Mouse (Mus musculus): Measurements from ENCODE around the gene Syn3. TPM values are rescaled to one million over a fixed set of nuclear protein-coding genes. Genes with fewer than 3 reads are reported as not detected.

Syn3 gene
- polyA plus RNA-seq, 1 experiment from 2014 or later = 8.5 TPM

DNA sequence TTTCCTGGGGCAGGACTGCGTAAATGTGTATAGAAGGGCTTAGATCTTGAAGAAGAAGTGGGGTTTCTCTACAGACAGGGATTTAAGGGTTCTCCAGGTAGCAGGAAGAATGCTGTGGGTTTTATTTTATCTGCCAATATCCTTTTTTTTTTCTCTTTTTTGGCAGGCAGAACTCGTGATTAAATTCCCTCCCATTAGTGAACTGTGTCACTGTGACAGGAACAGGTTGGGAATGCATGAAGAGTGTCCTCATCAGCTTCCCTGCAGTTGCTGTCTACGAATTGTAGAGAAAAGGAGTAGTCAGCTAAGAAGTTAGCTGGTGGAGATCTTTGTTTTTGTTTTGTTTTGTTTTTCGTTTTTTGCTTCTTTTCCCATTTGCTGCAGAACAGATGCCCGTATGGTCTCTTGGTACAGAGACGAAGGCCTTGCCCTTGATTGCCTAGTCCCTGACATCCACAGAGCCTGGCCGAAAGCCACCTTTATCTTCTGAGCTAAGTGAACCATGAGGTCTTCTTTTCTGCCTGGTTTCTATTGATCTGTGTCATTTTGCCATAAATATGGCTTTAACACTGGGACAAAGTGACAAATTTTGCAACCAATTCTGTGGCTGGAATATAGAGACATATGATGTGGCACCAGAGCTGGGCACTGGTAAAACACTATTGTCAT, 140.3 kb downstream of the Syn3 start:
- Histone ChIP-seq H3K4me2 (ENCODE audit: low read length) (no peak overlapping the region), H3K27me3 (replicated peaks; ENCODE audit: control insufficient read depth, insufficient read depth, low read length) (no peaks in the 10 kb centered on the region), H3K27ac (ENCODE audit: low read depth, low read length) (no peak overlapping the region), H3K9ac (ENCODE audit: low read length) (no peak overlapping the region), H3K4me3 (ENCODE audit: low read depth, low read length) (no peak overlapping the region), H3K36me3 (ENCODE audit: control insufficient read depth, insufficient read depth, low read length) (no peaks in the 10 kb centered on the region), H3K9me3 (replicated peaks; ENCODE audit: control insufficient read depth, low read length) (no peaks in the 10 kb centered on the region), H3K4me1 (ENCODE audit: control insufficient read depth, insufficient read depth, low read length) (no peaks in the 10 kb centered on the region)
- DNase-seq (ENCODE audit: low spot score) = no peak
- WGBS = 79% methylated on average over 7 of the region's 7 CpGs
- no peak for ATAC-seq

DNA sequence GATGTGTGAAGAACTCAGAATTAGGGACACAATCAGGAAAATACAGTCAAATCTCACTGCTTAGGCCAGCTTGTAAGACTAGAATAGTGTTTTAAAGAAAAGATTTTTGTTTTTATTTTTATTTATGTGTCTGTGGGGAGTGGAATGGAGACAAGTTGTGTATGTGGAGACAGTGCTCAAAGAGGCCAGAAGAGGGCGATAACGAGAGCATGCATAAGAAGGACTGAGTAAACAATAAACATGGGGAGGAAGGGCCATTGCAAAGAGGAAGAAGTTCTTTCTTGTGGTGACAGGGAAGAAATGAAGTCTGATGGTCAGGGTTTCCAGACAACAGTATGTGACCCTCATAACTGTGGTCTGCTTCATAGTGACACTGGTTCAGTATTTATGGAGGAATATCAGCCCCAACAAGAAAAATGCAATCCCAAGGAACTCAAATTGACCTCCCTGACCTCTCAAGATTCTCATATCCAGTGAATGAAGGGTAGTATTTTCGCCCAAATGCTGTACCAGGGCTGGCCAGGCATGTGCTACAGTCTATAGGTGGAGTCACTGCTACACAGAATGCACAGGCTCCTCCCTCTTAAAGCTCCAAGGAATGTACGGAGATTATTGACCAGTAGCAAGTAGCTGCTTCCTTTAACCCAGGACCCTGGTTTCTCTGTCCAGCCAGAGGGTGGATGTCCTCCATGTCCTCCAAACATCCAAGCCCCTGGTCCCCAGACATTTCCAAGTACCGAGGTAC, 141.7 kb downstream of the Syn3 start:
- Histone ChIP-seq H3K9ac (ENCODE audit: low read length) (no peak overlapping the region), H3K4me3 (ENCODE audit: low read depth, low read length) (no peak overlapping the region), H3K27me3 (replicated peaks; ENCODE audit: control insufficient read depth, insufficient read depth, low read length) (no peaks in the 10 kb centered on the region), H3K4me2 (ENCODE audit: low read length) (no peak overlapping the region), H3K9me3 (replicated peaks; ENCODE audit: control insufficient read depth, low read length) (no peaks in the 10 kb centered on the region), H3K27ac (ENCODE audit: low read depth, low read length) (no peak overlapping the region), H3K36me3 (ENCODE audit: control insufficient read depth, insufficient read depth, low read length) (no peaks in the 10 kb centered on the region), H3K4me1 (ENCODE audit: control insufficient read depth, insufficient read depth, low read length) (no peaks in the 10 kb centered on the region)
- no peak for ATAC-seq
- no peak for DNase-seq (ENCODE audit: low spot score)
- WGBS = 59% methylated on average over 5 of the region's 5 CpGs

DNA sequence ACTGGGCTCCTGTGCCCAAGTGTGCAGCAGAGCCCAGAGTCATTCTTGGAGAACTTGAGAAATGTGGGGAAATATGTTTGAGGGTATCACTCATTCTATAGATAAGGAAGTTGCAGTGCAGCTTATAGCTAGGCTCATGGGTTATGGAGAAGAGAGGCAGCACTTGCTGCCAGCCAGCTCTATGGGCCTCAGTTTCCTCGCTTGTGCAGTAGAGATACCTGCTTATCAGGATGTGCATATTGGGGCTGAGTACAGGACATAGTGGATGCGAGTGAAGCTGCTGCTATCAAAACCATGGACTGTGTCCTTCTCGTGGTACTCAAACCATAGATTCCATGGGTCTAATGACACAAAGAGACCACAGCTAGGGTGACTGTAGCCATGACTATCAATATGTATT, 146.2 kb downstream of the Syn3 start:
- Histone ChIP-seq H3K27me3 (replicated peaks; ENCODE audit: control insufficient read depth, insufficient read depth, low read length) (no peaks in the 10 kb centered on the region), H3K4me1 (ENCODE audit: control insufficient read depth, insufficient read depth, low read length) (no peaks in the 10 kb centered on the region), H3K4me3 (ENCODE audit: low read depth, low read length) (no peak overlapping the region), H3K9me3 (replicated peaks; ENCODE audit: control insufficient read depth, low read length) (no peaks in the 10 kb centered on the region), H3K27ac (ENCODE audit: low read depth, low read length) (no peak overlapping the region), H3K36me3 (ENCODE audit: control insufficient read depth, insufficient read depth, low read length) (peaks cover 7% of the 10 kb centered on the region; the same call in 1 of the 2 replicates), H3K4me2 (ENCODE audit: low read length) (no peak overlapping the region), H3K9ac (ENCODE audit: low read length) (no peak overlapping the region)
- DNase-seq (ENCODE audit: low spot score) = no peak
- ATAC-seq = no peak
- WGBS = 90% methylated on average over 3 of the region's 3 CpGs

DNA sequence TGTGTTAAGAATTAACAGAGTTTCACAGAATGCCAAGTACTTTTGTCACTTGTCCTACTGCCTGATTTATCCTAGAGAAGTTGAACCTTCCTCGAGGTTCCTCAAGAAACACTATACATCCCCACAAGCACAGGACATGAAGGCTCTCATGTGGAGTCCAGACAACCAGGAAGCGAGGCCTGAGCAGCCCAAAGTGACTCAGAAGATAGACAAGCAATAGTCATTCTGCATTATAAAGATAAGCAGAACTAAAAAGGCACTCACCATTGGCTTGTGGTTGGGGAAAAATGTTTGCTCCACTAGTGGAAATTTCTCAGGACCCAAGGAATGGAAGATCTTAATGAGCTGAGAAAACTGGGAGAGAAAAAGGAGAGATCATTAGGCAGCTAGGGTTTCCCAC, 147.4 kb downstream of the Syn3 start:
- WGBS = 85% methylated on average over 2 of the region's 2 CpGs
- Histone ChIP-seq H3K36me3 (ENCODE audit: control insufficient read depth, insufficient read depth, low read length) (peaks cover 7% of the 10 kb centered on the region; the same call in 1 of the 2 replicates), H3K4me2 (ENCODE audit: low read length) (no peak overlapping the region), H3K4me1 (ENCODE audit: control insufficient read depth, insufficient read depth, low read length) (no peaks in the 10 kb centered on the region), H3K9ac (ENCODE audit: low read length) (no peak overlapping the region), H3K4me3 (ENCODE audit: low read depth, low read length) (no peak overlapping the region), H3K27ac (ENCODE audit: low read depth, low read length) (no peak overlapping the region), H3K9me3 (replicated peaks; ENCODE audit: control insufficient read depth, low read length) (no peaks in the 10 kb centered on the region), H3K27me3 (replicated peaks; ENCODE audit: control insufficient read depth, insufficient read depth, low read length) (no peaks in the 10 kb centered on the region)
- no peak for ATAC-seq
- no peak for DNase-seq (ENCODE audit: low spot score)

DNA sequence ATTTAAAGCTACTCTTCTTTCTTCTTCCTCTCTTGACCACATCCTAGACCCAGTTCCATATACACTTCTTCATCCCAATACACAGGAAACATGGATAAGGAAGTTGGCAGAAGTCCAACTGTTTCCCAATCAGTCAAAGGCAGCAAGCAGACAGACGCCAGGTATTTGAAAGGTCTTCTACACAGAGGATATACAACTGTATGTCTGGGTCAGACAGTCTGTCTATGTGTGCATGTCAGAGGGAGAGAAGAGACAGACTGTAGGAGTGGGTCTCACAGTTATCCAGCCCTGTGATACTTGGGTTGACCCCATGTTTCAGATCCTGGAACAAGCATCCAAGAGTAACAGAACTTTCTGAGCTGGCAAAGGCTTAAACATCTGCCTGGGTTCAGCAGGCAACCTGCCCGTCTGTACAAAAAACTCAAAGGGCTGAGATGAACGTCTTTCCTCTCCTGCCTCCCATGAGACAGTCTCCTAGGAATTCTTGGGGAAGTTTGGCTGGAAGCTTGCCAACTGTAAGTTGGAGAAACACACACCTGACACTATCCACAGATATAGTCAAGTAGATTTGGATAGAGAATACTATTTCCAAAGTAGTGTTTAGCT, 152.4 kb downstream of the Syn3 start:
- Histone ChIP-seq H3K36me3 (ENCODE audit: control insufficient read depth, insufficient read depth, low read length) (peaks cover 6% of the 10 kb centered on the region; the same call in 1 of the 2 replicates), H3K4me1 (ENCODE audit: control insufficient read depth, insufficient read depth, low read length) (no peaks in the 10 kb centered on the region), H3K27me3 (replicated peaks; ENCODE audit: control insufficient read depth, insufficient read depth, low read length) (no peaks in the 10 kb centered on the region), H3K9me3 (replicated peaks; ENCODE audit: control insufficient read depth, low read length) (no peaks in the 10 kb centered on the region), H3K4me3 (ENCODE audit: low read depth, low read length) (no peak overlapping the region), H3K27ac (ENCODE audit: low read depth, low read length) (no peak overlapping the region), H3K9ac (ENCODE audit: low read length) (no peak overlapping the region), H3K4me2 (ENCODE audit: low read length) (no peak overlapping the region)
- DNase-seq (ENCODE audit: low spot score) (no peak), ATAC-seq (no peak)
- WGBS = 64% methylated on average over 3 of the region's 3 CpGs

DNA sequence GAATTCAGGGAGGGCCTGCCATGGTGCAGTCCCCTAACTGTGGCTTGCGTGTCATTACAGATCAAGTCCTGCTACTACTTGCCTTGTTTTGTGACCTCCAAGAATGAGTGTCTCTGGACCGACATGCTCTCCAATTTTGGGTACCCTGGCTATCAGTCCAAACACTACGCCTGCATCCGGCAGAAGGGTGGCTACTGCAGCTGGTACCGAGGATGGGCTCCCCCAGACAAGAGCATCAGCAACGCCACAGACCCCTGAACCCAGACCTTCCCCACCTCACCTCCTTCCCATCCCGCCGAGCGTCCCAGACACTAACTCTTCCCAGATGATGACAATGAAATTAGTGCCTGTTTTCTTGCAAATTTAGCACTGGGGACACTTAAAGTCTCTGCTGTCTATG, 153.1 kb downstream of the Syn3 start:
- H3K4me2 ChIP-seq (ENCODE audit: low read length) = no peak overlapping the region
- no peaks in the 10 kb centered on the region for H3K27me3 ChIP-seq (replicated peaks; ENCODE audit: control insufficient read depth, insufficient read depth, low read length)
- H3K4me3 ChIP-seq (ENCODE audit: low read depth, low read length) = no peak overlapping the region
- no peak overlapping the region for H3K9ac ChIP-seq (ENCODE audit: low read length)
- no peak overlapping the region for H3K27ac ChIP-seq (ENCODE audit: low read depth, low read length)
- ATAC-seq (no peak), DNase-seq (ENCODE audit: low spot score) (no peak)
- no peaks in the 10 kb centered on the region for H3K4me1 ChIP-seq (ENCODE audit: control insufficient read depth, insufficient read depth, low read length)
- H3K36me3 ChIP-seq (ENCODE audit: control insufficient read depth, insufficient read depth, low read length) = no peaks in the 10 kb centered on the region
- H3K9me3 ChIP-seq (replicated peaks; ENCODE audit: control insufficient read depth, low read length) = no peaks in the 10 kb centered on the region
- 92% methylated on average over 9 of the region's 9 CpGs for WGBS

DNA sequence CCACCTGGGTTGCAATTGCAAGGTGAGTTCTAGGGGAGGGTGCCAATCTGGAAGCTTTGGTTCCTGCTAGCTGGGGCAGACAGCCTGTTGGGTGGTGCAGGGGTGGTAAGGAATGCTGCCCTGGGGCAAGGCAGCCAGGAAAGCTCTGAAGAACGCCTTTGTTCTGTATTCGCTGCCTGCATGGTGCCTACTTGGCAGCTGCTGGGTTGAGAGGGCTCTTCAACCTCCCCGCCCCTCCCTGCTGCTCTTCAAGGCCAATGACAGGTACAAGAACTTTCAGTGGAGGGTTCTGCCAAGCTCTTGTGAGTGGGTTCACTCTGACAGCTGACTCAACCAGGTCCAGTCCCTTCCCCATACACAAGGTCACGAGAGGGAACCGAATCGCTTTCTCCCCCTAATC, 154.0 kb downstream of the Syn3 start:
- 73% methylated on average over 6 of the region's 6 CpGs for WGBS
- Histone ChIP-seq H3K27me3 (replicated peaks; ENCODE audit: control insufficient read depth, insufficient read depth, low read length) (no peaks in the 10 kb centered on the region), H3K4me2 (ENCODE audit: low read length) (no peak overlapping the region), H3K4me3 (ENCODE audit: low read depth, low read length) (no peak overlapping the region), H3K4me1 (ENCODE audit: control insufficient read depth, insufficient read depth, low read length) (no peaks in the 10 kb centered on the region; the same call in 1 of the 2 replicates), H3K9ac (ENCODE audit: low read length) (no peak overlapping the region), H3K36me3 (ENCODE audit: control insufficient read depth, insufficient read depth, low read length) (no peaks in the 10 kb centered on the region), H3K27ac (ENCODE audit: low read depth, low read length) (no peak overlapping the region), H3K9me3 (replicated peaks; ENCODE audit: control insufficient read depth, low read length) (no peaks in the 10 kb centered on the region)
- ATAC-seq (no peak), DNase-seq (ENCODE audit: low spot score) (no peak)

DNA sequence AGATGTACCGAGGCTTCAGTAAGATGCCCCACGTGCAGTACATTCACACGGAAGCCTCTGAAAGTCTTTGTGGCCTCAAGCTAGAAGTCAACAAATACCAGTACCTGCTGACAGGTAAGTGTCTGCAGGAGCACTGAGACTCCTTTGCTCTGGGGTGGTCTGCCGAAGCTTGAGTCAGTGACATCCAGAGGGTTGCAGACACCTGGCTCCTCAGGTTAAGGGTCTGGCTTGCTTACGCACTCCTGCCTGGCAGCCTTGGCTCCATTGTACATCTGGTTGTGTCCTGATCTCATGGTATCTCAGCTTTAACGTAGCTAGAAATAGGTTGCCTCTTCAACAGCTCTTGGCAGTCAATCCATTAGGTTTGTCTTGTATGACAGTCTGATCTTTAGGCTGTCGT, 154.8 kb downstream of the Syn3 start:
- H3K27me3 ChIP-seq (replicated peaks; ENCODE audit: control insufficient read depth, insufficient read depth, low read length) = no peaks in the 10 kb centered on the region
- H3K36me3 ChIP-seq (ENCODE audit: control insufficient read depth, insufficient read depth, low read length) = no peaks in the 10 kb centered on the region
- DNase-seq (ENCODE audit: low spot score) = no peak
- no peak overlapping the region for H3K27ac ChIP-seq (ENCODE audit: low read depth, low read length)
- H3K9me3 ChIP-seq (replicated peaks; ENCODE audit: control insufficient read depth, low read length) = no peaks in the 10 kb centered on the region
- no peak overlapping the region for H3K9ac ChIP-seq (ENCODE audit: low read length)
- no peaks in the 10 kb centered on the region; the same call in 1 of the 2 replicates for H3K4me1 ChIP-seq (ENCODE audit: control insufficient read depth, insufficient read depth, low read length)
- H3K4me3 ChIP-seq (ENCODE audit: low read depth, low read length) = no peak overlapping the region
- no peak overlapping the region for H3K4me2 ChIP-seq (ENCODE audit: low read length)
- 93% methylated on average over 7 of the region's 7 CpGs for WGBS
- no peak for ATAC-seq

DNA sequence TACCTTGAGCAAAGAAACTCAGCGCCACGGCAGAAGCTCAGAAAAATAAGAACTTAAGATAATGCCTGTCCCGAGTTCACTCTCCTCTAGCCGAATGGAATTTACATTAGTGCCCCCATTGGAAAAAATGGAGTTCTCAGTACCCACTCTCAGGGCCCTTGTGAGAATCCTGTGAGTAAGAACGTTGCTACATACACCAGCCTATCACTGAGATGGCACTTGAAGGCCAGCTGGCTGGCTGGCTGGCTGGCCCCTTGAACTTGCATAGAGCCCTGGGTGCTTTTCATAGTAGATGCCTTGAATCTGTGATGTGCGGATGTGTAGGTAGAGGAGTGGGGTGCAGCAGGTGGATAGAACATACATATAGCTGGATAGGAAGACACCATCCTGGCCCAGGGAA, 155.3 kb downstream of the Syn3 start:
- ATAC-seq (no peak), DNase-seq (ENCODE audit: low spot score) (no peak)
- no peak overlapping the region for H3K4me2 ChIP-seq (ENCODE audit: low read length)
- WGBS = 81% methylated on average over 6 of the region's 6 CpGs
- no peaks in the 10 kb centered on the region for H3K27me3 ChIP-seq (replicated peaks; ENCODE audit: control insufficient read depth, insufficient read depth, low read length)
- H3K9ac ChIP-seq (ENCODE audit: low read length) = no peak overlapping the region
- no peaks in the 10 kb centered on the region for H3K36me3 ChIP-seq (ENCODE audit: control insufficient read depth, insufficient read depth, low read length)
- H3K9me3 ChIP-seq (replicated peaks; ENCODE audit: control insufficient read depth, low read length) = no peaks in the 10 kb centered on the region
- no peaks in the 10 kb centered on the region; the same call in 1 of the 2 replicates for H3K4me1 ChIP-seq (ENCODE audit: control insufficient read depth, insufficient read depth, low read length)
- H3K27ac ChIP-seq (ENCODE audit: low read depth, low read length) = no peak overlapping the region
- H3K4me3 ChIP-seq (ENCODE audit: low read depth, low read length) = no peak overlapping the region

All from forebrain, embryonic 14.5 days (tissue).